9 mouse cellular contexts compared by ENCODE assay signal in the genomic region with DNA sequence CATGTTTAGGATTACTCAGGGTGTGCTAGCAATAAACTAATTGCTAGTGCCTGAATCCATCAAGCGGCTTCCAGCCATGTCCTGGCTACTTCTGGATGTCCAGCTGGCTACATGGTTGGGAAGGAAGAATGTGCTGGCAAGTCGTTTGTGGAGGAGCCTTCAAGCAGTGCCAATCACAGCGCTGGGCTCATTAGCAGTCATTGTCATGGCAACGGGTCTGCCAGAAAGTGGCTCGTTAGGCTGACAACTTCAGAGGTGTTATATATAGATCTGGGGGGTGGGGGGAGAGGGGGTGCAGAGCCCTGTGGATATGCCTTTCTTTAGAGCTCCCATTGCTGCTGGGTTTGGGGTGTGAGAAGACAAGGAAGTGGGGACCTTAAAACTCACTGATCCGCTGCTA.
A peak's percentile ranks its signal among the peaks of the same experiment; 100 is the strongest.
DNase-seq lines count a peak whose midpoint lies in the region; ATAC-seq and TF ChIP-seq lines count a peak whose summit lies in the region.
"Had no signal": no experiment of that assay in that cellular context is flagged by ENCODE, and none has a peak within 500 bp of the region (broad histone marks: within the 10 kb centered on the region; RNA-seq: fewer than 3 reads in every experiment).

No protein-coding gene starts in this region.

- H3K27ac ChIP-seq in lung, postnatal 0 days (ENCODE audit: low read length): no peak overlapping the region
- H3K27ac ChIP-seq in left cerebral cortex, adult 2 months: peak overlapping the region; percentile 98
- H3K27ac ChIP-seq: limb, embryonic 12.5 days had no signal

- intact Hi-C loops in left cerebral cortex, adult 2 months (cut with DNase I): loop anchor here (2.0 to 5.0 kb wide), 4 partner anchors 44 to 69 kb away; no protein-coding TSS in a partner anchor

- H3K4me1 ChIP-seq in lung, postnatal 0 days (ENCODE audit: insufficient read depth, low read depth, low read length): peaks cover 3% of the 10 kb centered on the region; the same call in 1 of the 2 replicates

- no peak overlapping the region for H3K4me3 ChIP-seq in lung, postnatal 0 days (ENCODE audit: low read depth, low read length)
- H3K4me3 ChIP-seq in left cerebral cortex, adult 2 months: peak overlapping the region; percentile 55
- H3K4me3 ChIP-seq: limb, embryonic 12.5 days had no signal

- H3K9ac ChIP-seq in lung, postnatal 0 days (replicated peaks; ENCODE audit: low read depth): no peak overlapping the region
- H3K9ac ChIP-seq: limb, embryonic 12.5 days had no signal

- ATAC-seq in lung, postnatal 0 days: no peak
- ATAC-seq in frontal cortex, adult (ENCODE audit: low TSS enrichment): peak; percentile 65
- no peak for ATAC-seq in megakaryocyte progenitor cell, adult 5-6 weeks (replicated peaks; ENCODE audit: poor library complexity)
- ATAC-seq in megakaryocyte-erythroid progenitor cell, adult 5-6 weeks (replicated peaks; ENCODE audit: low FRiP score, low TSS enrichment, poor library complexity, severe bottlenecking): no peak

- H3K4me2 ChIP-seq in lung, postnatal 0 days (replicated peaks; ENCODE audit: low read depth, low read length): no peak overlapping the region
- H3K4me2 ChIP-seq: limb, embryonic 12.5 days had no signal

- no peak for TF ChIP-seq EP300 in lung, postnatal 0 days (IDR thresholded peaks at IDR 0.05)

- WGBS in lung, postnatal 0 days: 56% methylated on average over 6 of the region's 6 CpGs

- no peak for TF ChIP-seq CTCF in lung, postnatal 0 days (IDR thresholded peaks at IDR 0.05)
- no peak for TF ChIP-seq CTCF in left cerebral cortex, adult 2 months (IDR thresholded peaks at IDR 0.05)

- no peaks in the 10 kb centered on the region for H3K36me3 ChIP-seq in lung, postnatal 0 days (ENCODE audit: insufficient read depth, low read length)
- H3K36me3 ChIP-seq: limb, embryonic 12.5 days had no signal

- H3K27me3 ChIP-seq in lung, postnatal 0 days (replicated peaks; ENCODE audit: insufficient read depth, low read length): no peaks in the 10 kb centered on the region
- H3K27me3 ChIP-seq: limb, embryonic 12.5 days had no signal

- peak; percentile 68 for DNase-seq in lung, postnatal 10 days
- no peak for DNase-seq in lung, postnatal 0 days (ENCODE audit: low spot score)
- DNase-seq in left cerebral cortex, adult 2 months (ENCODE audit: extremely low spot score in 1 of 2, low spot score in 2 of 2): peak; percentile 75 to 79
- peak; percentile 76 for DNase-seq in right cerebral cortex, postnatal 14 days
- DNase-seq in kidney, postnatal 36 days: no peak

- no peaks in the 10 kb centered on the region for H3K9me3 ChIP-seq in lung, postnatal 0 days (ENCODE audit: low read length)
- H3K9me3 ChIP-seq: limb, embryonic 12.5 days had no signal

Comparison
In these comparisons a context has a peak if more than half of its experiments do, and no peak if none do; other contexts are left out.
1. DNase-seq: peak in lung, postnatal 10 days (single experiment), left cerebral cortex, adult 2 months (2 of 2) and right cerebral cortex, postnatal 14 days (single experiment); none in lung, postnatal 0 days (single experiment) and kidney, postnatal 36 days (0 of 2).